Mouse (Mus musculus) kidney, postnatal 36 days (tissue): ENCODE measurements around the gene Slc16a7.

ENCODE experiments used
- DNase-seq, 2 experiments: peaks; one replicate each; pipeline ENCODE4 v3.0.0; 2021 to 2022; ENCODE audit warnings: mixed read lengths in 2 of 2

The Slc16a7 gene

DNA sequence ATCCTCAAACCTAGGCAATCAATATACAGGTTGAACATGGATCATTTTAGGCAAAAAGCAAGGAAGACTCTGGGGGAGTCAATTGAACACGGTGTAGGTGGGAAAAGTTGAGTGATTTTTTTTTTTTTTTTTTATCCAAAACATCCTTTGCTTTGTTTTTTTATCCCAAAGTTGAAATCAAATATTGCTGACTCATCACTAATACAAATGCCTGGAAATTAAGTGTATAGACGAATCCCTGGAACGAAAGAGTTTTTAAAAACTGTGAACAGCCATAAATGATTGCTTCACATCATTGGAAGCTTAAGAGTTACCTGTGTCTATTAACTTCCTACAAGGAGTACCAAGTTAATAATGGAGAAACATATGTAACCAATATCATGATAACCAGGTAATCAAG lies 206.7 kb downstream of the Slc16a7 start:
- no peak for DNase-seq

DNA sequence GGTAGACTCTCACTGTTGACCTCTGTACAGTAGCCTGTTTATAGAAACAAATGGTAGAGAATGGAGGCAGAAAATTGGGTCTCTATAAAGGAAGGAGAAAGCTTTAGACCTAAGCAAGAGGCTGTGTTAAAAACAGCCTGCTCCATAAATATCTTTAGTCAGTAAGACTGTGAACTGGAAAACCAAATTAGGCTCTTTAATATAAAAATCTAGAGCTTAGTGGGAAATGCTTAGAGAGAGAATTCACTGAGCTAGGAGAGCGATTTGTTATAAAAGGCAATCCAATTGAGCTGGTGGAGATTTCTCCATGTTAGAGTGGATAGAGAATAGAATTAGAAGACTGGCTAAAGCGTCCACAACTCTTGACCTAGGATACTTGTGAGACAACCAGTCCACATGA lies 211.5 kb downstream of the Slc16a7 start:
- no peak for DNase-seq

DNA sequence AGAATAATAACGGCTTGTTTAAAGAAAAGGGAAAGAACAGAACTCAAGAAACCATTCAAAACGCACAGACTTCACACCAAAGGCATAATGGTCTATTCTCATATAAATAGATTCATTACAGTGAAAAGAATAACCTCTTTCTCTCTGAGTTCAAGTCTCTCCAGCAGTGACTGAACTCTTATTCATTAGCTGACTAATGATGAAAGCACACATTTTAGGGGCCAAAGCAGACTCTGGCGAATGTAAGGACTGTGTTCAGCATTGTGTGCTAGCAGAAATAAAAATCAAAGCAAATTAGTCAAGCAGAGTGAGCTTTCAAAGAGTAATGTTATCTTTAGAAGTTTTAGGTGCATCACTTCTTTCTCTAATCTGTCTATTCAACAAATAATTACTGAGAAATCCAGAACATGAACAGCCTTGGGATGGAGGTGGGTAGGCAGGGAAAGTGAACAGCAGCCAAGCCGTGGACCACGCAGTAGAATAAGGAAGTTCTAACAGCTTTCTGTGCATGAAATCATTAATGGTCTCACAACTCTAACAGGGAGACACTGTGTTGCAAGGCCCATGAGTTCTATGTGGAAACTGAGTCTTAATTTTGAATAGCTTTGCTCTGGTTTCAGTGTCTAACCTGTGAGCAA lies 214.1 kb downstream of the Slc16a7 start:
- DNase-seq, result no peak

DNA sequence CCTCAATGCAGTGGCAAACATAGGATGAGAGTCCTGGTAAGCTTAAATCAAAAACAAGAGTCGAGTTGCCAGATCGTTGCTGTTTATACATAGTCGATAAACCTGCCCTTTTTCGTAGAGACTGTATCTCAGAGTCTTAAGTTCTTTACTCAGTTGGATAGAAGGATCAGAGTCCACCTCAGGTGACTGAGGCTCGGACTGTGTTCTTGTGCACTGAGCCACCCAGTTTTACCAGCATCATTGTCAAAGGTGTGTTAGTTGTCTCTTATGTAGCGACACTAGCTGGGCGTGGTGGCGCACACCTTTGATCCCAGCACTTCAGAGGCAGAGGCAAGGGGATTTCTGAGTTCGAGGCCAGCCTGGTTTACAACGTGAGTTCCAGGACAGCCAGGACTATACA lies 217.6 kb downstream of the Slc16a7 start:
- DNase-seq, result no peak

DNA sequence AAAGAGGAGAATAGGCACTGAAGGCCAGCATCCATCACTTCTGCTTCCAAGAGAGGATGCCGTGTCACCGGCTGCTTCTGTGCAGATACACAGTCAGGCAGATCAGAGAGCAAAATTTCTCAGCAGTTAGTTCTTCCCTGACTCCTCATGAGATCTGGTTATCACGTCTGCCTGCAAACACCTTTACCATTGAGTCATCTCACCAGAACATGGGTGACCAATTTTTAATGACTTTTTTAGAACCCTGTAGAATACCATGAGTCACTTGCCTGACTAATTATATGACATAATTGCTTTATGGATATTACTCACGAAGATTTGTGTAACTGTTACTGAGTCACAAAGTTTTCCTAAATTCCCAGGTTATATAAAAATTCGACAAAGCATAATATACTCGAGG lies 218.1 kb downstream of the Slc16a7 start:
- no peak for DNase-seq
